Mouse (Mus musculus) heart, embryonic 16.5 days (tissue): Measurements from ENCODE around the gene Borcs7. TPM values are rescaled to one million over a fixed set of nuclear protein-coding genes. Genes with fewer than 3 reads are reported as not detected.

ENCODE experiments used
- ATAC-seq: fragments of 200-750 bp; cut with Nextera tagmentation; replicated peaks from 2 replicates; pipeline ENCODE4 v1.8.0; 2017; ENCODE audit warnings: moderate number of reproducible peaks; ENCODE audit not compliant: insufficient read depth, low FRiP score; ENCODE audit errors: extremely low read depth
- H3K27ac ChIP-seq: fragments of 300-500 bp; sonication (generic); 2 replicates; pipeline ENCODE4 v1.5.1; 2014; ENCODE audit warnings: mild to moderate bottlenecking, low read length, control low read depth, moderate library complexity
- H3K27me3 ChIP-seq: fragments of 300-500 bp; sonication (generic); 2 replicates; pipeline ENCODE4 v1.6.1; 2014; ENCODE audit warnings: low read length, mixed read lengths; ENCODE audit not compliant: control insufficient read depth, insufficient read depth
- H3K36me3 ChIP-seq: fragments of 300-500 bp; sonication (generic); 2 replicates; pipeline ENCODE4 v1.6.1; 2014; ENCODE audit not compliant: control insufficient read depth, insufficient read depth
- H3K4me1 ChIP-seq: fragments of 300-500 bp; sonication (generic); 2 replicates; pipeline ENCODE4 v1.6.1; 2014; ENCODE audit warnings: low read length, mixed read lengths; ENCODE audit not compliant: control insufficient read depth, insufficient read depth
- H3K4me2 ChIP-seq: fragments of 300-500 bp; sonication (generic); 2 replicates; pipeline ENCODE4 v1.6.1; 2014; ENCODE audit warnings: low read depth, mild to moderate bottlenecking, control low read depth, low read length
- H3K4me3 ChIP-seq: fragments of 300-500 bp; sonication (generic); 2 replicates; pipeline ENCODE4 v1.5.1; 2014; ENCODE audit warnings: mild to moderate bottlenecking, control low read depth, low read length
- H3K9ac ChIP-seq: fragments of 300-500 bp; sonication (generic); 2 replicates; pipeline ENCODE4 v1.6.1; 2014; ENCODE audit warnings: low read length, control low read depth
- H3K9me3 ChIP-seq: fragments of 300-500 bp; sonication (generic); replicated peaks from 2 replicates; pipeline ENCODE4 v1.6.1; 2016; ENCODE audit warnings: low read length; ENCODE audit not compliant: control insufficient read depth
- WGBS: fragments of 180-500 bp; shearing (Covaris S2); extraction: QIAGEN DNeasy Blood & Tissue Kit; methylation state at CpG from one replicate; pipeline ENCODE4 v1.1.7; 2014; 5-methylcytosine and 5-hydroxymethylcytosine counted together
- polyA plus RNA-seq: library from polyadenylated mRNA; unstranded; fragments of >200 nt; fragmentation: Nextera tagmentation; extraction: Ambion mirVana; gene quantifications from 2 replicates; pipeline ENCODE4 v1.2.1, GENCODE M21; 2015

The Borcs7 gene
- polyA plus RNA-seq, 1 experiment from 2014 or later, result 13.7 TPM

DNA sequence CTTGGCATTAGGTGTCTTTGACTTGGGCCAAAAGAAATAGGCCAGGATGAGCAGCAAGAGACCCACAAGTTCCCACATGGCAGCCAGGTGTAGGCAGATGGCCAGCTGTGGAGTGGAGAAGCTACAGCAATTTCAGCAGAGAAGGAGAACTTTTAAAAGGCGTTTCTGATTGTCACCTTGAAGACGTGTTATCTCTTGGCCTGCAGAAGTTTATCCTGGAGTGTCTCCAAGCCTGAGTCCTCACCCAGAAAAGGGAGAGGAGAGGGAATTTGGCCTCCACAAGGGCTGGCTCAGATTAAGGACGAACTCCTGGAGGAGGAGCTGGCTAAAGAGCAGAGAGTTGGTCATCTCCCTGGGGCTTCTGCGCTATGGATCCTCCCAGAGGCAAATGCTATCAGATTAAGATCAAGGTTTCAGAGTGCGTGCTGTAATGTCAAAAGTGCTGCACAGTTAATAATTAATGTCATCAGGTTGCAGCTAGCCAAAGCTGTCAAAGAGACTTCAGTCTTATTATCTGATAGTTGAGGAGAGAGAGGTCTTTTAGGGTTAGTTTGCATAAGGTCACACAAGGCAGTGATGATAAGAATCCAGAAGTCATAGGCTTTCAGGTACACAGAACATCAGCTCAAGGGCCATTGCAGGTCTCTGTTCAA lies 16.8 kb upstream of the Borcs7 start, which contains the start of gene Cyp17a1:
Cyp17a1 (minus strand) TSS at position 407 of the 653 bp plus-strand sequence.
- Histone ChIP-seq H3K9me3 (no peaks in the 10 kb centered on the region), H3K27me3 (no peaks in the 10 kb centered on the region), H3K4me1 (0 out of 2 replicates have a peak, but pooled peaks cover 3% of the 10 kb centered on the region), H3K9ac (no peak within 1 kb of the TSS), H3K4me3 (no peak within 1 kb of the TSS), H3K4me2 (no peak within 1 kb of the TSS), H3K27ac (no peak within 1 kb of the TSS), H3K36me3 (no peaks in the 10 kb centered on the region)
- ATAC-seq, result no peak
- 28% methylated on average over 5 of the region's 5 CpGs for WGBS

DNA sequence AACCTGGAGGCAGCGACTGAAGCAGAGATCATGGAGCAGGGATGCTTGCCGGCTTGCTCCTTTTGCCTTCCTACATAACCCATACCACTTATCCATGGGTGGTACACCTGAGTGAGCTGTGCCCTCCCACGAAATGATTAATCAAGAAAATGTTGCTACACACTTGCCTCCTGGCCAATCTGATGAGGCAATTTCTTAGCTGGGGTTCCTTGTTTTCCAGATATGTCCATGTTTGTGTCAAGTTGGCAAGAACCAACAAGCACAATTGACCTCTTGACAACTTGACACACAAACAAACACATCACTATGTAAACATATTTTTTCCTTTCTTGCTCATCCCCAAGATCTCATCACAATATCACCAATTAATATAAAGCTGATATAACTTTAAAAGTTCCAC lies 14.1 kb upstream of the Borcs7 start:
- 0 out of 2 replicates have a peak, but pooled peaks cover 5% of the 10 kb centered on the region for H3K4me1 ChIP-seq
- H3K27ac ChIP-seq, result no peak overlapping the region
- H3K4me2 ChIP-seq, result no peak overlapping the region
- 75% methylated on average over 3 of the region's 3 CpGs for WGBS
- H3K4me3 ChIP-seq, result no peak overlapping the region
- ATAC-seq, result no peak
- no peaks in the 10 kb centered on the region for H3K36me3 ChIP-seq
- no peaks in the 10 kb centered on the region for H3K9me3 ChIP-seq
- H3K9ac ChIP-seq, result no peak overlapping the region
- no peaks in the 10 kb centered on the region for H3K27me3 ChIP-seq

DNA sequence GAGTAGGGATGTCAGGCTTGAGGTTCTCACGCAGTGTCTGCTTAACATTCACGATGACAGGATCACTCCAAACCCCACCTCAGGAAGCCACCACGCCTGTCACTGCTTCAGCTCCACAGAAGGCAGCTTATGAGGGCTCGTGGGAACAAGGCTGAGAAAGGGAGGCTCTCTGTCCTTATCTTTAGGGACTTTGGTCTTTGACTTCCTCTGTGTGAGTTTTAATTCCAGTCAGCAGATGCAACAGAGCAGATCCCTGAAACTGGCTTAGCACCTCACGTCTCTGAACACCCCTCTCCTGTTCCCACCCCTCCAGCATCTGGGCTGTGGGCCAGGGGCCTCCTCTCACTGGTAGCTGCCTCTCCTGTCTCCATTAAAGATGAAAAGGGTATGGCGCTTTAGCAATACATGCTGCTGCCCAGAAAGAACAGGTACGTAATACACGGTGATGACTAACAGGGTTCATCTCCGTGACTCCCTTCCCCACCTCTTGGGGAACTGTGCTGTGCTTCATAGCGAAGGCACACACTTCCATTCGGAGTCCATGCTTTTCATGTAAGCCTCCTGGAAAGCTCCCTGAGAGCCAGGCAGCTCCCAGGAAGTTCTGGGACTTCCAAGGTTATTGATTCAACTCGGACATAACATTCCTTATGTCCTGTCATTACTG lies 9.9 kb upstream of the Borcs7 start:
- Histone ChIP-seq H3K4me1 (0 out of 2 replicates have a peak, but pooled peaks cover 2% of the 10 kb centered on the region), H3K4me2 (no peak overlapping the region), H3K36me3 (no peaks in the 10 kb centered on the region), H3K4me3 (no peak overlapping the region), H3K9me3 (no peaks in the 10 kb centered on the region), H3K9ac (no peak overlapping the region), H3K27me3 (no peaks in the 10 kb centered on the region), H3K27ac (no peak overlapping the region)
- peak; percentile 45 for ATAC-seq
- 38% methylated on average over 12 of the region's 12 CpGs for WGBS

DNA sequence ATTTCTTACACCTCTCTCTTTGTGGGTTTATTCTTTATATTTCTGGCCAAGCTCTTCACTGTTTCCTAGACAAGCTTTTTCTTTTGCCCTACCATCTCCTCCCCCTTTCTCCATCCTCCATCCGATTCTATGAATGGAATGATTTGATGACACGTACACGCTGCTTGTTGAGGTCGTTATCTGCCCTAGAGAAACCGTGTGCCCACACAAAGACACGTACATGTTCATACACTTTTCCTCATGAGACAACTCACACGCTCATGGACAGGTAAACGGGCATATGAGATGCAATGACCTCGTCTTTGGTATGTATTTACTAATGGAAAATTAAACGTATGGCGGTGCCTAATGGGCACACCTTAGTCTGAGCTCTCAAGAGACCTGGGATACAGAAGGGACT lies 681 bp downstream of the Borcs7 start:
- Histone ChIP-seq H3K4me3 (peak overlapping the region; percentile 70), H3K9ac (peak overlapping the region; percentile 83), H3K36me3 (no peaks in the 10 kb centered on the region), H3K4me1 (peaks cover 11% of the 10 kb centered on the region), H3K4me2 (peak overlapping the region; percentile 78), H3K27ac (no peak overlapping the region; the same call in 1 of the 2 replicates), H3K9me3 (no peaks in the 10 kb centered on the region), H3K27me3 (no peaks in the 10 kb centered on the region)
- ATAC-seq, result no peak
- 69% methylated on average over 11 of the region's 11 CpGs for WGBS

DNA sequence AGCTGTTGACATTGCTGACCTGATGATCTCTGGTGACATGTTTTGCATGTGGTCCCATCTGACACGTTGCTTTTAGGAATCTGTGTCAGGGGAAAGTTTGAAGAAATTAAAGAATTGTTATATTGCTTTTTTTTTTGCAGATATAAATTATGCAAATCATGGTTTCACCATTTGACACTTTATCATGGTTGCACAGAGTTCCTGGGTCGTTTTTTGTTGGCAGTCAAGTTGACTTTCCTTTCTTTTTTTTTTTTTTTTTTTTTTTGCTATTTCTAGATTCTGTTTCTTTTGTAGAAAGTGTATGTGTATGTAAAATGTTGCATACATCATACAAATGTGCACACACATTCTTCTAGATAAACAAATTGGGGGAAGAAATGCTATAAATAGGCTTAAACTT lies 1.4 kb downstream of the Borcs7 start:
- Histone ChIP-seq H3K27ac (no peak overlapping the region), H3K9ac (no peak overlapping the region), H3K4me3 (no peak overlapping the region), H3K4me1 (peaks cover 11% of the 10 kb centered on the region), H3K36me3 (no peaks in the 10 kb centered on the region), H3K4me2 (no peak overlapping the region), H3K9me3 (no peaks in the 10 kb centered on the region), H3K27me3 (no peaks in the 10 kb centered on the region)
- 59% methylated on average over 2 of the region's 2 CpGs for WGBS
- ATAC-seq, result no peak

DNA sequence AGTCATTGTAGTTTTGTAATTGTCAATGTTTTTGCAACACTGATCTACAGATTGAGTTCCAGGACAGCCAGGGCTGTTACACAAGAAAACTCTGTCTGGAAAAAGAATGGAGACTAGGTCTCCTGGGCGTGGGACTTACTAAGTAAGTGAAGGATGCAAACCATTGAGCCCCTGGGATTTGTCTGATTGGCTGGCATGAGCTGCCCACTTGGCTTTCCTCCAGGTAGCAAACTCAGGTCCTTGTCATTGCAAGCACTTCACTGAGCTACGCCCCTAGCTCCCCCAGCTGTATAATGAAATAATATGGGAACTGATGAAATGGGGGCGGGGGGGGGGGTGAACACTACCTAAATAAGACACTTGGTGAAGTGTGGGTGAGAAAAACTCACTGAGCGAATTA lies 3.4 kb downstream of the Borcs7 start:
- Histone ChIP-seq H3K9ac (no peak overlapping the region), H3K27ac (no peak overlapping the region), H3K9me3 (no peaks in the 10 kb centered on the region), H3K4me3 (no peak overlapping the region), H3K27me3 (no peaks in the 10 kb centered on the region), H3K4me2 (no peak overlapping the region), H3K4me1 (peaks cover 11% of the 10 kb centered on the region), H3K36me3 (no peaks in the 10 kb centered on the region)
- 82% methylated on average over 4 of the region's 4 CpGs for WGBS
- no peak for ATAC-seq

DNA sequence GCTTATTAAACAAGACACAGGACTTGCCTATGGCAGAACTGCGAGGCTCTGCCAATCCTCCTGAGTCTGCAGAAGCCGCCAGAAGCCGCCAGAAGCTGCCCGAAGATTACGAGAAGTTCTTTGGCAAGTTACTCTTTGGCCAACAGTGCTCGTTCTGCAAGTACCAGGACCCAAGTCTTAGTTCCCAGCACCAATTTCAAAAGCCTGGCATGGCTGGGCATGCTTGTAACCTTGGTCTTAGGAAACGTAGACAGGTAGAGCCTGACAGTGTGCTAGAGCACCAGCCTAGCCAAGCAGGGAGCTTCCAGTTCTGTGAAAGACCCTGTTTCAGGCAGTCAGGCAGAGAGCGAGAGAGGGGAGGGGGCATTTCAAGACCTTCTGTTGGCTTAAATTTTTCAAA lies 6.8 kb downstream of the Borcs7 start:
- H3K4me2 ChIP-seq, result no peak overlapping the region
- no peaks in the 10 kb centered on the region for H3K4me1 ChIP-seq
- 92% methylated on average over 8 of the region's 8 CpGs for WGBS
- no peak overlapping the region for H3K27ac ChIP-seq
- no peaks in the 10 kb centered on the region for H3K27me3 ChIP-seq
- no peak overlapping the region for H3K9ac ChIP-seq
- no peak for ATAC-seq
- H3K36me3 ChIP-seq, result 0 out of 2 replicates have a peak, but pooled peaks cover 4% of the 10 kb centered on the region
- H3K4me3 ChIP-seq, result no peak overlapping the region
- H3K9me3 ChIP-seq, result no peaks in the 10 kb centered on the region

DNA sequence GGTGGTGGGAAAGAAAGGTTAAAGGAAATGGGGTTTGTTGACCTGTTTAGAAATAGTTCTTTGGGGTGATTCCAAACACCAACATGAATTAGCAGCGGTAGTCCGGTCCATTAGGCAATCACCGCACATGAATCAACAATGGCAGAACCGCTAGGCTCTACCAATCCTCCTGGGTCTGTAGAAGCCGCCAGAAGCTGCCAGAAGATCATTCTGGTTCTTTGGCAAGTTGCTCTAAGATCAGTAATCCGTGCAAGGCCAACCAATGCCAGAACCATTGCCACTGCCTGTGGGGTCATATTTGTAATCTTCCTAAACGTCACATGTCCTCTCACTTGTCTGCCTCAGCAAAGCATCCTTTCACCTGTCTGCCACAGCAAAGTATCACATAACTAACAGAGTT lies 7.2 kb downstream of the Borcs7 start:
- Histone ChIP-seq H3K4me2 (no peak overlapping the region), H3K27ac (no peak overlapping the region), H3K36me3 (0 out of 2 replicates have a peak, but pooled peaks cover 4% of the 10 kb centered on the region), H3K9me3 (no peaks in the 10 kb centered on the region), H3K27me3 (no peaks in the 10 kb centered on the region), H3K4me3 (no peak overlapping the region), H3K4me1 (no peaks in the 10 kb centered on the region), H3K9ac (no peak overlapping the region)
- WGBS, result 95% methylated on average over 7 of the region's 7 CpGs
- no peak for ATAC-seq

DNA sequence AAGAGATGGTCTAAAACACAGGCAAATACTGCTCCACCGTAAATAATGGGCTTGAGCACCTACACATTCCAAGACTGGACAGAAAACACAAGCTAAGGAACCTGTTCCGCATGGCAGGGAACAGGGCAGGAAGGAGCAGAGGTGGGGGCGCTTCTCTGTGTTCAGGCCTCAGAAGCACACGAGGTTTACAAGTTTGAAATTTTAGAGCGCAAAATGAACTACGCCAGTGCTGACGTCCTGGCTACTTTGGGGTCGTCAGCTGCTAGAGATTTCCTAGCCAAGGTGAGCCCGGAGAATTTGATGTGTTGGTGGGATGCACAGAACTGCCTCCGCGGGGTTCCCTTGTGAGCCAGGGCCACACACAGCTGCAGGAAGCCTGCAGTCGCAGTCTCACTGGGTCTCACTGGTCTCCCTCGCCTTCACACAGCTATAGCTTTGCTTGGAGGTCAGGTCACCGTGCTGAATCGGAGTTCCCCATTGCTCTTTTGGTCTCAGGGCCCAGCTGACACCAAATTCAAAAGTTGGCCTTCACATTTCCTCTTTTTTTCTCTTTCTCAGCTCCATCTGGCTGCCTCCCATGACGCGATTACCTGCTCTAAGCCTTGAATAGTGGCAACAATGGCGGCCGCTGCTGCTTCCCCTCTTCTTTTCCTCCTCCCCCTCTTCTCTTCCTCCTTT lies 8.3 kb downstream of the Borcs7 start:
- 59% methylated on average over 19 of the region's 19 CpGs for WGBS

More for the DNA sequence above, 8.3 kb downstream of the Borcs7 start:
- Histone ChIP-seq H3K9me3 (no peaks in the 10 kb centered on the region), H3K9ac (no peak overlapping the region), H3K4me3 (no peak overlapping the region), H3K4me2 (no peak overlapping the region), H3K27me3 (no peaks in the 10 kb centered on the region), H3K4me1 (no peaks in the 10 kb centered on the region), H3K36me3 (0 out of 2 replicates have a peak, but pooled peaks cover 4% of the 10 kb centered on the region), H3K27ac (no peak overlapping the region)
- ATAC-seq, result no peak
